Mouse (Mus musculus): ENCODE data around the gene Sh3rf3. TPM values are rescaled to one million over a fixed set of nuclear protein-coding genes. Genes with fewer than 3 reads are reported as not detected.

Sh3rf3 gene
- polyA plus RNA-seq, 1 experiment: 1.5 TPM

GRCm38 (mm10) chr10:58885351-58885750 lies 72.2 kb downstream of the Sh3rf3 start:
- Histone ChIP-seq H3K36me3 (ENCODE audit: control insufficient read depth, insufficient read depth, low read length) (no peaks in the 10 kb centered on the region), H3K4me3 (ENCODE audit: extremely low read depth, insufficient read depth, insufficient read length) (no peak overlapping the region), H3K4me1 (ENCODE audit: control insufficient read depth, insufficient read depth, insufficient read length) (no peaks in the 10 kb centered on the region), H3K27ac (ENCODE audit: insufficient read depth, low read length) (no peak overlapping the region), H3K27me3 (ENCODE audit: control insufficient read depth, insufficient read depth, low read length) (no peaks in the 10 kb centered on the region)
- WGBS: 64% methylated on average over 5 of the region's 5 CpGs
- no peak for DNase-seq (ENCODE audit: low read depth in 1 of 2, low spot score in 2 of 2)
- no peak for TF ChIP-seq POLR2A (IDR thresholded peaks at IDR 0.05; ENCODE audit: low read depth, low read length)
- no peak for TF ChIP-seq CTCF (IDR thresholded peaks at IDR 0.05; ENCODE audit: extremely low read depth, insufficient read depth, insufficient read length, insufficient replicate concordance)

GRCm38 (mm10) chr10:58885816-58886215 lies 72.7 kb downstream of the Sh3rf3 start:
- Histone ChIP-seq H3K36me3 (ENCODE audit: control insufficient read depth, insufficient read depth, low read length) (no peaks in the 10 kb centered on the region), H3K4me3 (ENCODE audit: extremely low read depth, insufficient read depth, insufficient read length) (no peak overlapping the region), H3K27me3 (ENCODE audit: control insufficient read depth, insufficient read depth, low read length) (no peaks in the 10 kb centered on the region), H3K27ac (ENCODE audit: insufficient read depth, low read length) (no peak overlapping the region), H3K4me1 (ENCODE audit: control insufficient read depth, insufficient read depth, insufficient read length) (no peaks in the 10 kb centered on the region)
- no peak for TF ChIP-seq CTCF (IDR thresholded peaks at IDR 0.05; ENCODE audit: extremely low read depth, insufficient read depth, insufficient read length, insufficient replicate concordance)
- no peak for TF ChIP-seq POLR2A (IDR thresholded peaks at IDR 0.05; ENCODE audit: low read depth, low read length)
- 90% methylated on average over 2 of the region's 2 CpGs for WGBS
- no peak for DNase-seq (ENCODE audit: low read depth in 1 of 2, low spot score in 2 of 2)

DNA sequence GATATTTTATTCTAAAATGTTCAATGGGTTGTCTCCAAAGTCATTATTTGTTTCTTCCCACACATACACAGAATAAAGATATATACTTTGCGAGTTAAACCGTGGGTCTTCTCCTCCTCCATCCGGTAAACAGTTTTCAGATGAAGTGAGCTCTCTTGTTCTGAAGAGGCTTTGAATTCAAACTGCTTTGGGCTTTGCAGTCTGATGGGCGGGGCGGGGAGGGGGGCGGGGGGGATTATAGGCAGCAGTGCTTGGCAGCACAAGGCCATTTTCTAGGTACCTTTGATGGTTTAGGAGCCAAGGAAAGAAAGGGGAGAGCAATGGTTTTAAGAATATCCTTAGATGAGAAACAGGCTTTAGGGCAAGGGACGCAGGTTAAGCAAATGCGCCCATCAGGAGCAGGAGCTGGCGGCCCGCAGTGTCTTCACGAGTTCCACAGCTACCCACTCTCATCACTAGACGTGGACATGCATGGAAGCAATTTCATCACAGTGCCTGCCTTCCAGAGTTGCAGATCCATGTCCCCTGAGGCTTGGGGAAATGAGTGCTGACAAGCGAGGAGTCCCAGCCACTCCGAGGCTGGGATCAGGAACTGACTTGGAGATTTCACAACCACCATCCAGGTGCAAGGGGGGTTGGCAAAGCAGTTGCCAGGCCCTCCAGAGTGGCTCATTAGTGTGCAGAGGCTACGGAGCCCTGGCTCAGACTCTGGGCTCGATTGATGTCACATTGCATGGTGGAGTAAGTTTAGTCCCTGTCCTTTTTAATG lies 77.7 kb downstream of the Sh3rf3 start:
- 74% methylated on average over 16 of the region's 16 CpGs for WGBS
- TF ChIP-seq CTCF (IDR thresholded peaks at IDR 0.05; ENCODE audit: extremely low read depth, insufficient read depth, insufficient read length, insufficient replicate concordance) (no peak), POLR2A (IDR thresholded peaks at IDR 0.05; ENCODE audit: low read depth, low read length) (no peak)
- Histone ChIP-seq H3K4me3 (ENCODE audit: extremely low read depth, insufficient read depth, insufficient read length) (no peak overlapping the region), H3K27me3 (ENCODE audit: control insufficient read depth, insufficient read depth, low read length) (no peaks in the 10 kb centered on the region), H3K27ac (ENCODE audit: insufficient read depth, low read length) (no peak overlapping the region), H3K4me1 (ENCODE audit: control insufficient read depth, insufficient read depth, insufficient read length) (no peaks in the 10 kb centered on the region), H3K36me3 (ENCODE audit: control insufficient read depth, insufficient read depth, low read length) (no peaks in the 10 kb centered on the region)
- no peak for DNase-seq (ENCODE audit: low read depth in 1 of 2, low spot score in 2 of 2)

DNA sequence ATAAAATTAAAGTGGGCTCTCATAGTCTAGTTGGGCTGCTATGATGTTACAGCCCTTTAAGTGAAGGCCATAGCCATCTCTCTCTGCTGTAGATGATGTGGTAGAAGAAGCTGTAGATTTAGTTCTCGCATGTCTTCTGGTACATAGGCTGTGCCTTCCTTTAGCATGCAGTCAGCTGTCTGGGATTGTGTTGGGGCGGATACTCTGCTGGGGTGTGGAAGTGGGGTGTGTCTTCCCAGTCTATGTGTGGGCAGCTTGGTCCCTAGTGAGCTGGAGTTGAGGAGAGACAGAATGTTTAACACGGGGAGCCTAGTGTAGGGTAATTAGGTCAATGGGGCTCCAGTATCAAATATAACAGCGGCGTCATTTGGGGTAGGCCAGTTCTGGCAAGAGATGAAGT lies 82.3 kb downstream of the Sh3rf3 start:
- Histone ChIP-seq H3K36me3 (ENCODE audit: control insufficient read depth, insufficient read depth, low read length) (no peaks in the 10 kb centered on the region), H3K4me3 (ENCODE audit: extremely low read depth, insufficient read depth, insufficient read length) (no peak overlapping the region), H3K27me3 (ENCODE audit: control insufficient read depth, insufficient read depth, low read length) (no peaks in the 10 kb centered on the region), H3K27ac (ENCODE audit: insufficient read depth, low read length) (no peak overlapping the region), H3K4me1 (ENCODE audit: control insufficient read depth, insufficient read depth, insufficient read length) (no peaks in the 10 kb centered on the region)
- TF ChIP-seq POLR2A (IDR thresholded peaks at IDR 0.05; ENCODE audit: low read depth, low read length): no peak
- TF ChIP-seq CTCF (IDR thresholded peaks at IDR 0.05; ENCODE audit: extremely low read depth, insufficient read depth, insufficient read length, insufficient replicate concordance): no peak
- 88% methylated on average over 5 of the region's 5 CpGs for WGBS
- DNase-seq (ENCODE audit: low read depth in 1 of 2, low spot score in 2 of 2): no peak

DNA sequence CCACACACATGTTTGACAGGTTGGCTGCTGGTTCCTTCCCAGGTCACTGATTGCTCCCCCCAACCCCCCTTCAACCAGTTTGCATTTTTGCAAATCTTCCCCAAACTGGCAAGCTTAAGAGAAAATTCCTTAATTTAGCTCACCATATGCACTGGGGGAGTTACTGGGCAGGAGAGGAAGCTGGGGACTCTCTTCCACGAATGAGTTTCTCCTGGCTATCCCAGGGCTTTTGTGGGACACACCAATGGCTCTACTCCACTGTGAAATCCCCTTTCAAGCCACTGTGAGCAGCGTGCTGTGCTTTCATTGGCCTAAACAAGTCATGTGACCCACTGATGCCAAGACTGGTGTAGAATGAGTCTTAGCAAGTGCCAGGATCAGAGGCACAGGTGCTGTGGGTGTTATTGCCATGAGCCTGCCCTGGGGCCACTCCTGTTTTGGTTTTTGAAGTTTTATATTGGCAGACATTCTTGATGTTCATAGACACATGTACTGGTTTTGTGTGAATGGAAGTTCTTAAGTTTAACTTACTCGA lies 83.9 kb downstream of the Sh3rf3 start:
- 61% methylated on average over 3 of the region's 3 CpGs for WGBS

GRCm38 (mm10) chr10:58905253-58905652 lies 92.1 kb downstream of the Sh3rf3 start:
- WGBS: 63% methylated on average over 6 of the region's 6 CpGs
- TF ChIP-seq CTCF (IDR thresholded peaks at IDR 0.05; ENCODE audit: extremely low read depth, insufficient read depth, insufficient read length, insufficient replicate concordance): no peak
- TF ChIP-seq POLR2A (IDR thresholded peaks at IDR 0.05; ENCODE audit: low read depth, low read length): no peak
- H3K27me3 ChIP-seq (ENCODE audit: control insufficient read depth, insufficient read depth, low read length): no peaks in the 10 kb centered on the region
- H3K36me3 ChIP-seq (ENCODE audit: control insufficient read depth, insufficient read depth, low read length): no peaks in the 10 kb centered on the region
- no peak overlapping the region for H3K27ac ChIP-seq (ENCODE audit: insufficient read depth, low read length)
- H3K4me1 ChIP-seq (ENCODE audit: control insufficient read depth, insufficient read depth, insufficient read length): no peaks in the 10 kb centered on the region
- no peak overlapping the region for H3K4me3 ChIP-seq (ENCODE audit: extremely low read depth, insufficient read depth, insufficient read length)
- DNase-seq (ENCODE audit: low read depth in 1 of 2, low spot score in 2 of 2): no peak

More for the DNA sequence above, 83.9 kb downstream of the Sh3rf3 start:
- H3K27me3 ChIP-seq (ENCODE audit: control insufficient read depth, insufficient read depth, low read length): no peaks in the 10 kb centered on the region
- no peaks in the 10 kb centered on the region for H3K4me1 ChIP-seq (ENCODE audit: control insufficient read depth, insufficient read depth, insufficient read length)
- no peak overlapping the region for H3K27ac ChIP-seq (ENCODE audit: insufficient read depth, low read length)
- no peak overlapping the region for H3K4me3 ChIP-seq (ENCODE audit: extremely low read depth, insufficient read depth, insufficient read length)
- no peak for DNase-seq (ENCODE audit: low read depth in 1 of 2, low spot score in 2 of 2)
- no peaks in the 10 kb centered on the region for H3K36me3 ChIP-seq (ENCODE audit: control insufficient read depth, insufficient read depth, low read length)
- TF ChIP-seq POLR2A (IDR thresholded peaks at IDR 0.05; ENCODE audit: low read depth, low read length) (no peak), CTCF (IDR thresholded peaks at IDR 0.05; ENCODE audit: extremely low read depth, insufficient read depth, insufficient read length, insufficient replicate concordance) (no peak)

GRCm38 (mm10) chr10:58907001-58907443 lies 93.9 kb downstream of the Sh3rf3 start:
- Histone ChIP-seq H3K27ac (ENCODE audit: insufficient read depth, low read length) (no peak overlapping the region), H3K4me3 (ENCODE audit: extremely low read depth, insufficient read depth, insufficient read length) (no peak overlapping the region), H3K4me1 (ENCODE audit: control insufficient read depth, insufficient read depth, insufficient read length) (no peaks in the 10 kb centered on the region), H3K36me3 (ENCODE audit: control insufficient read depth, insufficient read depth, low read length) (no peaks in the 10 kb centered on the region), H3K27me3 (ENCODE audit: control insufficient read depth, insufficient read depth, low read length) (no peaks in the 10 kb centered on the region)
- TF ChIP-seq POLR2A (IDR thresholded peaks at IDR 0.05; ENCODE audit: low read depth, low read length) (no peak), CTCF (IDR thresholded peaks at IDR 0.05; ENCODE audit: extremely low read depth, insufficient read depth, insufficient read length, insufficient replicate concordance) (no peak)
- WGBS: 88% methylated on average over 5 of the region's 5 CpGs
- DNase-seq (ENCODE audit: low read depth in 1 of 2, low spot score in 2 of 2): no peak

Measured in spleen, adult 2 months (tissue).